10 mouse cellular contexts compared by ENCODE assay signal in genomic region chr19:4215451-4215840, GRCm38 (mm10). TPM values are rescaled to one million over a fixed set of nuclear protein-coding genes. Genes with fewer than 3 reads are reported as not detected.
DNase-seq lines count a peak whose midpoint lies in the region; ATAC-seq and TF ChIP-seq lines count a peak whose summit lies in the region.
"Had no signal": no experiment of that assay in that cellular context is flagged by ENCODE, and none has a peak within 500 bp of the region (broad histone marks: within the 10 kb centered on the region; RNA-seq: fewer than 3 reads in every experiment).

No protein-coding gene starts in this region.

- WGBS in lung, embryonic 16.5 days, result under 1% methylated on average over 21 of the region's 21 CpGs
- WGBS in forebrain, embryonic 12.5 days, result under 1% methylated on average over 15 of the region's 21 CpGs
- WGBS in limb, embryonic 13.5 days, result 0% methylated on average over 15 of the region's 21 CpGs
- WGBS in olfactory bulb, adult 2 months, result 6% methylated on average over 21 of the region's 21 CpGs

- peak overlapping the region; percentile 92 for H3K9ac ChIP-seq in lung, embryonic 16.5 days (ENCODE audit: low read length)
- peak overlapping the region; percentile 73 for H3K9ac ChIP-seq in forebrain, embryonic 12.5 days
- peak overlapping the region; percentile 99 for H3K9ac ChIP-seq in limb, embryonic 13.5 days

- H3K9me3 ChIP-seq in lung, embryonic 16.5 days (ENCODE audit: control insufficient read depth, low read length), result no peaks in the 10 kb centered on the region
- no peaks in the 10 kb centered on the region for H3K9me3 ChIP-seq in forebrain, embryonic 12.5 days
- no peaks in the 10 kb centered on the region for H3K9me3 ChIP-seq in limb, embryonic 13.5 days

- H3K4me3 ChIP-seq in lung, embryonic 16.5 days (ENCODE audit: low read length), result peak overlapping the region; percentile 80
- peak overlapping the region; percentile 60 for H3K4me3 ChIP-seq in forebrain, embryonic 12.5 days (replicated peaks)
- H3K4me3 ChIP-seq in limb, embryonic 13.5 days, result peak overlapping the region; percentile 92
- H3K4me3 ChIP-seq in olfactory bulb, adult 2 months (ENCODE audit: insufficient read depth, low read depth, low read length), result 0 out of 2 replicates have a peak overlapping the region, but pooled peaks have one; percentile 49

- no peak for ATAC-seq in lung, embryonic 16.5 days (ENCODE audit: low read depth)
- no peak for ATAC-seq in forebrain, embryonic 12.5 days (ENCODE audit: low FRiP score)
- no peak for ATAC-seq in limb, embryonic 13.5 days (ENCODE audit: low FRiP score, low read depth)

- no peak for TF ChIP-seq POLR2A in olfactory bulb, adult 2 months (IDR thresholded peaks at IDR 0.05; ENCODE audit: insufficient read depth, low read depth, low read length)

- no peak for TF ChIP-seq CTCF in olfactory bulb, adult 2 months (IDR thresholded peaks at IDR 0.05; ENCODE audit: insufficient read depth, low read depth, low read length)

- H3K27me3 ChIP-seq in lung, embryonic 16.5 days (ENCODE audit: control insufficient read depth, insufficient read depth, low read depth, low read length), result no peaks in the 10 kb centered on the region
- peaks cover 79% of the 10 kb centered on the region for H3K27me3 ChIP-seq in forebrain, embryonic 12.5 days
- peaks cover 6% of the 10 kb centered on the region; the same call in 1 of the 2 replicates for H3K27me3 ChIP-seq in limb, embryonic 13.5 days

- peaks cover 48% of the 10 kb centered on the region for H3K4me1 ChIP-seq in lung, embryonic 16.5 days (replicated peaks; ENCODE audit: control insufficient read depth, insufficient read depth, low read length)
- H3K4me1 ChIP-seq in forebrain, embryonic 12.5 days, result peaks cover 52% of the 10 kb centered on the region
- peaks cover 75% of the 10 kb centered on the region for H3K4me1 ChIP-seq in limb, embryonic 13.5 days
- H3K4me1 ChIP-seq in olfactory bulb, adult 2 months (ENCODE audit: control insufficient read depth, insufficient read depth, low read length), result peaks cover 28% of the 10 kb centered on the region

- peak overlapping the region; percentile 94 for H3K4me2 ChIP-seq in lung, embryonic 16.5 days (ENCODE audit: low read depth, low read length)
- peak overlapping the region; percentile 99 for H3K4me2 ChIP-seq in forebrain, embryonic 12.5 days
- peak overlapping the region; percentile 88 for H3K4me2 ChIP-seq in limb, embryonic 13.5 days (replicated peaks)

- DNase-seq in lung, postnatal 14 days, result no peak
- DNase-seq in embryo, embryonic 10 days (ENCODE audit: low spot score), result no peak
- DNase-seq in adrenal gland, postnatal 4 days (ENCODE audit: low spot score in 2 of 2), result no peak
- DNase-seq in kidney, postnatal 25 days, result no peak

- H3K36me3 ChIP-seq in lung, embryonic 16.5 days (ENCODE audit: control insufficient read depth, insufficient read depth, low read length), result no peaks in the 10 kb centered on the region
- H3K36me3 ChIP-seq in forebrain, embryonic 12.5 days (replicated peaks), result no peaks in the 10 kb centered on the region
- 0 out of 2 replicates have a peak, but pooled peaks cover 2% of the 10 kb centered on the region for H3K36me3 ChIP-seq in limb, embryonic 13.5 days

- peak overlapping the region; percentile 96 for H3K27ac ChIP-seq in lung, embryonic 16.5 days (ENCODE audit: low read length)
- H3K27ac ChIP-seq in forebrain, embryonic 12.5 days, result no peak overlapping the region
- peak overlapping the region; percentile 93 for H3K27ac ChIP-seq in limb, embryonic 13.5 days
- H3K27ac ChIP-seq in olfactory bulb, adult 2 months (ENCODE audit: insufficient read depth, low read depth, low read length), result no peak overlapping the region

RNA-seq across cellular contexts. Expression of gene AC109138.7, which starts 1.3 kb away (rescaled TPM):
- polyA plus RNA-seq in lung, embryonic 16.5 days (2015; fragmentation: Nextera tagmentation; extraction: Ambion mirVana), result not detected in 2 replicates
- polyA plus RNA-seq in forebrain, embryonic 12.5 days (2016; fragmentation: Nextera tagmentation; extraction: Ambion mirVana), result not detected in 2 replicates
- polyA plus RNA-seq in limb, embryonic 13.5 days (2015; fragmentation: Nextera tagmentation; extraction: Ambion mirVana), result not detected in 2 replicates
- polyA plus RNA-seq in olfactory bulb, adult 2 months (2012; ENCODE audit: insufficient read depth, insufficient read length, low replicate concordance, missing spikeins), result not detected in 2 replicates
- not detected for total RNA-seq in adrenal gland, postnatal 4 days (2021)
- total RNA-seq: adrenal gland, adult 2 months; hematopoietic stem cell, adult 5-6 weeks had no signal
- polyA plus RNA-seq: adrenal gland, adult 2 months had no signal

RNA-seq across cellular contexts. Expression of gene Clcf1, which starts 1.4 kb away (rescaled TPM):
- 4.8 and 6.1 TPM in 2 replicates for polyA plus RNA-seq in lung, embryonic 16.5 days (2015; fragmentation: Nextera tagmentation; extraction: Ambion mirVana)
- 0.85 and 1.2 TPM in 2 replicates for polyA plus RNA-seq in forebrain, embryonic 12.5 days (2016; fragmentation: Nextera tagmentation; extraction: Ambion mirVana)
- 9.0 and 10.0 TPM in 2 replicates for polyA plus RNA-seq in limb, embryonic 13.5 days (2015; fragmentation: Nextera tagmentation; extraction: Ambion mirVana)
- not detected in 2 replicates for polyA plus RNA-seq in olfactory bulb, adult 2 months (2012; ENCODE audit: insufficient read depth, insufficient read length, low replicate concordance, missing spikeins)
- total RNA-seq in adrenal gland, postnatal 4 days (2021), result 10 to 100 TPM; 10.0 to 10.7 TPM

RNA-seq across cellular contexts. Expression of gene Rad9a, which starts 14.0 kb away (rescaled TPM):
- 30.5 and 33.6 TPM in 2 replicates for polyA plus RNA-seq in lung, embryonic 16.5 days (2015; fragmentation: Nextera tagmentation; extraction: Ambion mirVana)
- 38.8 and 42.2 TPM in 2 replicates for polyA plus RNA-seq in forebrain, embryonic 12.5 days (2016; fragmentation: Nextera tagmentation; extraction: Ambion mirVana)
- 36.2 and 38.1 TPM in 2 replicates for polyA plus RNA-seq in limb, embryonic 13.5 days (2015; fragmentation: Nextera tagmentation; extraction: Ambion mirVana)
- polyA plus RNA-seq in olfactory bulb, adult 2 months (2012; ENCODE audit: insufficient read depth, insufficient read length, low replicate concordance, missing spikeins), result not detected in 2 replicates
- 10 to 100 TPM; 14.7 to 16.2 TPM for total RNA-seq in adrenal gland, postnatal 4 days (2021)

RNA-seq across cellular contexts. Expression of gene Pold4, which starts 16.3 kb away (rescaled TPM):
- 32.6 and 38.0 TPM in 2 replicates for polyA plus RNA-seq in lung, embryonic 16.5 days (2015; fragmentation: Nextera tagmentation; extraction: Ambion mirVana)
- 11.7 and 13.1 TPM in 2 replicates for polyA plus RNA-seq in forebrain, embryonic 12.5 days (2016; fragmentation: Nextera tagmentation; extraction: Ambion mirVana)
- polyA plus RNA-seq in limb, embryonic 13.5 days (2015; fragmentation: Nextera tagmentation; extraction: Ambion mirVana), result 17.6 and 21.4 TPM in 2 replicates
- not detected in 2 replicates for polyA plus RNA-seq in olfactory bulb, adult 2 months (2012; ENCODE audit: insufficient read depth, insufficient read length, low replicate concordance, missing spikeins)
- total RNA-seq in adrenal gland, postnatal 4 days (2021), result 10 to 100 TPM; 32.7 to 34.3 TPM

RNA-seq across cellular contexts. Expression of gene Ppp1ca, which starts 23.6 kb away (rescaled TPM):
- 911 and 931 TPM in 2 replicates for polyA plus RNA-seq in lung, embryonic 16.5 days (2015; fragmentation: Nextera tagmentation; extraction: Ambion mirVana)
- polyA plus RNA-seq in forebrain, embryonic 12.5 days (2016; fragmentation: Nextera tagmentation; extraction: Ambion mirVana), result 689 and 709 TPM in 2 replicates
- 817 and 858 TPM in 2 replicates for polyA plus RNA-seq in limb, embryonic 13.5 days (2015; fragmentation: Nextera tagmentation; extraction: Ambion mirVana)
- 405 and 768 TPM in 2 replicates for polyA plus RNA-seq in olfactory bulb, adult 2 months (2012; ENCODE audit: insufficient read depth, insufficient read length, low replicate concordance, missing spikeins)
- 100 to 1,000 TPM; 464 to 467 TPM for total RNA-seq in adrenal gland, postnatal 4 days (2021)

Comparison
In these comparisons a context has a peak if more than half of its experiments do, and no peak if none do; other contexts are left out.
1. H3K27ac ChIP-seq: peak in lung, embryonic 16.5 days (single experiment) and limb, embryonic 13.5 days (single experiment); none in forebrain, embryonic 12.5 days (single experiment) and olfactory bulb, adult 2 months (single experiment).
2. Peak in every context shown above with its lines, with median percentiles within 50 percentile points of each other: H3K4me2 ChIP-seq, H3K4me3 ChIP-seq and H3K9ac ChIP-seq.